Mouse (Mus musculus): Measurements from ENCODE around the gene Rdh16f1.
"Not testable (repeated sequence)": the region's sequence is repeated elsewhere in the genome, so short reads cannot be mapped to it uniquely, and the experiment has no call there.

Gene Rdh16f1

GRCm38 (mm10) chr10:127829121-127829520 is 69.5 kb downstream of the Rdh16f1 start:
- DNase-seq (ENCODE audit: low spot score): no peak

GRCm38 (mm10) chr10:127834186-127834585 is 74.6 kb downstream of the Rdh16f1 start:
- DNase-seq (ENCODE audit: low spot score): not testable (repeated sequence)

GRCm38 (mm10) chr10:127835292-127835691 is 75.7 kb downstream of the Rdh16f1 start:
- DNase-seq (ENCODE audit: low spot score): no peak

GRCm38 (mm10) chr10:127837793-127838192 is 78.2 kb downstream of the Rdh16f1 start:
- not testable (repeated sequence) for DNase-seq (ENCODE audit: low spot score)

GRCm38 (mm10) chr10:127838539-127838938 is 79.0 kb downstream of the Rdh16f1 start:
- no peak for DNase-seq (ENCODE audit: low spot score)

GRCm38 (mm10) chr10:127840776-127841175 is 81.2 kb downstream of the Rdh16f1 start:
- no peak for DNase-seq (ENCODE audit: low spot score)

Data from layer of hippocampus, adult 9-10 months (tissue).